Mouse (Mus musculus) left cerebral cortex, adult 9 months (tissue): ENCODE measurements around the gene Tbc1d15.
"Not testable (repeated sequence)": the region's sequence is repeated elsewhere in the genome, so short reads cannot be mapped to it uniquely, and the experiment has no call there.

Experiments used
- DNase-seq, 2 experiments: peaks; one replicate each; pipeline ENCODE4 v3.0.0; 2022; ENCODE audit warnings: low spot score in 2 of 2

The Tbc1d15 gene

DNA sequence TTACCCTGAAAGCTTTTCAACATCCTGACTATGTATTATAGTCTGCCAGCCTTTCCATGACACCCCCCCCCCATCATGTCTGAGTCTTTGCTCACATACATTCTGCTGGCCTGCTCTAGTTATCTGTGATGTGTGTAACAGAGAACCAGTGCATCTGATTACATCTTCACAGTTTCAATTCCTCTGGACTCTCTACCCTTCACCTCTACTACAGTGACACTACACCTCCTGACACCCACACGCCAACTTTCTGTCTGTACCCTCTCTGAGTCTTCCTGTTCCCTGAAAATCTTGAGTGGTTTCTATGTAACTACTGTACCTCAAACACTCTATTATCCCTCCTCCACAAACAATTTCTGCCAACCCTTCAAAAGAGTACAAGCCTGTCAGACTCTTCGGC lies 5.8 kb downstream of the Tbc1d15 start:
- DNase-seq = no peak

DNA sequence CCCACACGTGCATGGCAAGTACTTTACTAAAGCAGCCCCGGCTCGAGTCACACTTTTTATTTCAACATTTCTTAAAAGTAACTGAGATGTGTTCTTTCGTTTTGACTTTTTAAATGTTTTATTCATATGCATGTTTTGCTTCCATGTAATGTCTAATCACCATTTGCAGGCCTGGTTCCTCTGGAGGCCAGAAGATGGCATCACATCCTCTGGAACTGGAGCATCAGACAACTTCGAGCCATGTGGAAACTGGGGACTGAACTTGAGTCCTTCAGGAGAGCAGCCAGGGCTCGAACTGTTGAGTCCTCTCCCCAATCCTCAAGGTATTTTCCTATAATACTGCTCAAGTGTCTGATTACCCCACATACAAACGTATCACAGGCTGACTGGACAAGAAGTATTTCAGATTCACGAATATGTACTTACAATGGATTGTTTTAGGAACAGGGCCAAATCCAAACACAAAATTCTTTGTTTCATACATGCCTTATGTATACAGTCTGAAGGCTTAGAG lies 10.1 kb downstream of the Tbc1d15 start:
- DNase-seq = no peak

DNA sequence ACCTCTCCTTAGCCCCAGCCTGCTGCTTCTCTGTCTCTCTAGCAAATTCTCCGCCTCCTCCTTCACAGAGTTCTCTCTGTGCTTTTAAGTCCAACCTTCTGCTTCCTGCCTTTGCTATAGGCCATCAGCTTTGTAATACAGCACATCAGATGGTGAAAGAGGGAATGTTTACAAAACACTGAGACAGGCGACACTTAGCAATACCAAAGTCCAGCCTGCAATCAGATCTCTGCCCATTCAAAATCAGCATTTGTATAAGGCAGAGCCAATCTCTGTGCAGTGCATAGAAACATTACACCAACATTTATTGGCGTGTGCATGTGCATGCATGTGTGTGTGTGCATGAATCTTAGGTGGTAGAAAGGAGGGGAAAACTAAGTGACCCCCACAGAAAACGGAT lies 13.3 kb downstream of the Tbc1d15 start:
- DNase-seq = no peak

DNA sequence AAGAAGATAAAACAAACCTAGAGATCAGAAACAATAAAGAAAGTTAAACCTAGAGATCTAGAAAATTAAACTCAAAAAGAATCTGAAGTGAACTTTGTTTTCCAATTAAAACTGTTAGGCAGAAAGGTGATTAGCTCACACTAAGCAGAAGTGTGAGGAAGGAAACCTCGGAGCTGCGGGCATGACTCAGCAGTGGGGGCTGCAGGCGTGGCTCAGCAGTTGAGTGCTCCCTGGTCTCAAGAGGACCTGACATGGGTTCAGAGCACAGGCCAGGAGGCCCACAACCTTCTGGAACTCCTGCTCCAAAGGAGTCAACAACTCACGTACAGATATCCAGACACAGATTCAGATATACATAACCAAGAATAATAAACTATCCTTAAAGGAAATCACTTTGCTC lies 14.5 kb downstream of the Tbc1d15 start:
- no peak for DNase-seq

DNA sequence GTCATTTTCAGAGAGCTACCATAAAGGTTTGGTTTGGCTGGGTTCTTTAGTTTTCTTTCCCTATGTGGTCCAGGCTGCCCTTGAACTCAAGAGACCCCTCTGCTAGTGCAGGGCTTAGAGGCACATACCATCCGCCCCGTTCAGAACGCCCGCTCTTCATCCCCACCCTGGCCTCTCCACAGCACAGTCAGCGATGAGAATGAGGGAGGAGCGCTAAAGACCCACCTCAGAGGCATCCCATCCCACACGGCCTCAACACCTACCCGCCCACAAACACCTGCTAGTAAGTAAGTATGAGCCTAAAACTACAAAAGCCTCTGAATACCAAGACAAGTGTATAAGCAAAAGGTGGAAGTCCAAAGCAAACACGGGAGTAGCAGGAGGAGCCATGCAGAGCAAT lies 15.8 kb downstream of the Tbc1d15 start:
- no peak for DNase-seq

DNA sequence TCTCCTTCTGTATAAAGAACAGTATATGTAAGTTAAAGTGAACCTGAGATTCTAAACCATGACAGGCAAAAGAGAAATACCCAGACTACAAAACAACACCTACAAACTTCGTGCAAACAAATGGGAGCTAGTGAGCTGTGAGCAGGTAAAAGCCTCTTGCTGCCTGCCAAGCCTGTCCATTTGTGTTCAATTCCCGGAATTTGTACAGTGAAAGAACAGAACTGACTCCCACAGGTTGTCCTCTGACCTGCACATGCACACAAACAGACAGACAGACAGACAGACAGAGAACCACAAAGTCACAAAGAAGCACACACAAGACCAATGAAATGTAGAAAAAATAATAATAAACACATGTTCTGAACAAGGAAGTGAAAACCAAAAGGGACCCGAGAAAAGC lies 17.5 kb downstream of the Tbc1d15 start:
- no peak for DNase-seq

DNA sequence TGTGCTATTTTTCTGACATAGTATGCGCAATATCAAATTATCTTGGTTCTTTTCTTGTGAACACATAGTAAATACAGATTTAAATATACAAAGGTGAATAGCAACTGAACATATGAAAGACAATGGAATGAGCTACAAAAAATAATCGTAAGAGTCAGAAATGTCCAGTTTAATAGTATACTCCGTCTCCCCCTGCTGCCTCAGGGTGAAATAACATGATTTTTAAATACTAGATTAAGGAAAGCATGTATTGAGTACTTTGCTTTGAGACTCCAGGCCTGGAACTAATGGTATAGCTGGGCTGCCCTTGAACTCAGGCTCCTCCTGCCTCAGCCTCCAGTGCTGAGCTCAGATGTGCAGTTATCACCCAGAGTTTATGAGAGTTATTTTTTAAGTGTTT lies 18.8 kb downstream of the Tbc1d15 start:
- DNase-seq = no peak

DNA sequence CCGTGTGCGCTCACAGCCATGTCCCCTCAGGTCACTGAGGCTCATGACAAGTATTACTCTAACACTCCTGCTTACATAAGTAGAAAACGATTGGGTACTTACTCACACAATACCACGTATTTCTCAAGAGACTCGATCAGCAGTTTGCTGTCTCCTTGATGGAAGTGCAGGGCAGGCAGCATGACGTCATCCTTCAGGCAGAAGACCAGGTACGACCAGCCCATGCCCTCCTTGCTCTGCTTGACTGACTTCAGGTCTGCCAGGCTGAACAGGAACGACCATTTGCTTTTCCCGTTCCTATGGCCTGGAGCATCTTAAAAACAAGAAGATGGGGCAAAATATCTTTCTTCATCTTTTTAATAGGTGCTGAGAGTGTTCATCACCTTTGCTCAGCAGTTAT lies 22.2 kb downstream of the Tbc1d15 start:
- no peak for DNase-seq

DNA sequence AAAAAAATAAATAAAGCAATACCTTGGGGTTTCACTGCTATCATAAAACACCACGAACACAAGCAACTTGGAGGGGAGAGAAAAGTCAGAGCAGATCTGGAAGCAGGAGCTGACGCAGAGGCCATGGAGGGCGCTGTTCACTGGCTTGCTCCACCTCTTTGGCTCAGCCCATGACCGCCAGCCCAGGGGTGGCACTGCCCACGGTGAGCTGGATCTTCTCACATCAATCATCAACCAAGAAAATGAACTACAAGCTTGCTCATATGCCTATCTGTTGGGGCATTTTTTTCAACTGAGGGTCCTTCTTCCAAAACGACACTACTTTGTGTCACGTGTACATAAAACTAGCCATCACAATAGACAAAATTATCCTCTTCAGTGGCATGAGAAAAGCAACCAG lies 24.7 kb downstream of the Tbc1d15 start:
- no peak for DNase-seq

DNA sequence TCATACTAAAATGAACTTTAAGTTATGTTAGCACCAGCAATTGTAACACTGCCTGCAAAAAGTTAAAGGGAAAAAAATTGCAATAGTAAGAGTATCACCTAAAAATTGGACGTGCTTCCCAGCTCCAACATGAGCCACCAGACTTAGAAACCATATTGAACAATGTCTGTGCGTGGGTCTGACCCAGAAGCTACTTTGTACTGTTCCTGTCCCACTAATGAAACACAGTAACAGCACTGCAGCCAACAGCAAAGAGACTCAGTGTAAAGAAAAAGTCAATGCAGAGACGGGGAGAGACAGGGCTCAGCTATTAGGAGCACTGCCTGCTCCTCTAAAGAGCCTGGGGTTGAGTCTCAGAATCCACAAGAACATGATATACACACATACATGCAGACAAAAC lies 27.4 kb downstream of the Tbc1d15 start:
- DNase-seq = no peak

DNA sequence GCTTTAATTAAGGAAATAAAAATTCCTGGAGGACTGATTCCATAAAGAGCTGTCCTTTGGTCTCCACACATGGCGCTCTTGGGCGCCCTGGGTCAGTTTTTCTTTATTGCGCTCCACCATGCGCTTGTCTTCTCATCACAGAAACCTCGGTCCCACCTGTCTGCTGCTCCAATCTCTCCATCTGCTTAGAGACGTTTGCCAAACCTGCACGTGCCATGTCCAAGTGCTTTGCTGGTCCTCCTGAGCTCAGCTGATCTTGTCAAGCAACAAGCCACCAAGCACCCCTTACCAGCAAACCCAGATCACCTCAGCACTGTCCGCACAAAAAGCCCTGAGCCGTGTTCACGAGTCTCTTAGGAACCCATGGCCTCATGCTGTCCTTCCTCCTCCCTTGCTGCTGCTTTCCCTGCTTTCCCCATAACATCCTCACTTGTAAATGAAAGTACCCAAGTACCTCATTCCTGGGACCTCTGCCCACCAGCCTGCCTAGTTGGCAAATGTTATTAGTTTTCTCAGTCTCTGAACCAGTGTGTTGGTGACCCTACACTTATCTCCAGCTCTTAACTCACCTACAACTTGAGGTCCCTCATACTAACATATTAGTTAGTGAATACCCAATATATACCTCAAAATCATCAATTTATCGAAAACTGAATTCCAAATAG lies 38.2 kb downstream of the Tbc1d15 start:
- DNase-seq = no peak

DNA sequence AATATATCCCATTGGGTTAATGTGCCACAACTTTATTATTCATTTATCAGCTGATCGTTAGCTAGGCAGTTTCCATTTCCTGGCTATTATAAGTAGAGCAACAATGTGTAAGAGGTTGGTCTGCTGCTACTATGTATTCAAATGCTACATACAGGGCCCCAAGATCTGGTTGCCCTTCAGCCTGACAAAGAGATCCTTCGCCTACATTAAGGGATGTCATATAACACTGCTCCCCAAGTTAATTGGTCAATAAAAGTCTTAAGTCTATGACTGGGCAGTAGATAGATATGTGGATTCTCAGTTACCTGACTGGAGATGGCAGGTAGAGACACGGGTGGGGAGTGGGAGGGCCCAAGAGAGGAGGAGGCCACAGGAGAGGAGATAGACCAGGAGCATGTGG lies 45.4 kb downstream of the Tbc1d15 start:
- no peak for DNase-seq

DNA sequence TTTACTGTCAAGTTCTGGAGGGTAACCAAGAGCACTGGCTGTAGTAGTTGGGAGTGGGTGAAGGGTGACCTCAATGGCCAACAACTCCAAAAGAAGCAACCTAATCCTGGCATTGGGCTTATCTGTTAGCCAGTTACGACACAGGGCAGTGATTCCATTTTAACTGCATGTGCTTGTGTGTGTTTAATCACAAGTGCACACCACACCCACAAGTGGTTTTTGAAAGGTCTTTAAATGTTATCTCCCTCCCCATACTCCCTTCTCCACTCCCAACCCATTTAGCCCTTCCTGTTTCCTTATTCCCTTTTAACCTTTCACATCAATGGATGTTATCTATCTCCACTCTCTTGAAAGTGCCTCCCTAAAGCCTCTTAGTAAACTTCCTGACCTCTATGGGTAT lies 46.0 kb downstream of the Tbc1d15 start:
- DNase-seq = no peak

DNA sequence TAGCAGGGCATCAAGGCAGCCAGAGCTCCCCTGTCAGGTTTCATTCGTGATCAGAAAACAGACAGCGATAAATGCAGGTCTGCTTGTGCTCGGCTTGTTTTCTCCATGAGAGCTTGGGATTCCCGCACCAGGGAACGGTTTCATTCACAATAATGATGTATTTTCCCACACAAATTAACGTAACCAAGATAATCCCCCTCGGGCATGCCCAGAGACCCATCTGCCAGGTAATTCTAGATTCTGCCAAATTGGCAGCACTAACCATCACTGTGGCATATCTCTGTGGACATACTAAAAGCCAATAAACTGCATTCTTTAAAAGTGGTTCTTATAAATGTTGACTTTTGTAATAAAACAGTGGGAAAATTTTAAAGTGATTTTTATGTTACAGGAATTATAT lies 60.1 kb downstream of the Tbc1d15 start:
- no peak for DNase-seq

DNA sequence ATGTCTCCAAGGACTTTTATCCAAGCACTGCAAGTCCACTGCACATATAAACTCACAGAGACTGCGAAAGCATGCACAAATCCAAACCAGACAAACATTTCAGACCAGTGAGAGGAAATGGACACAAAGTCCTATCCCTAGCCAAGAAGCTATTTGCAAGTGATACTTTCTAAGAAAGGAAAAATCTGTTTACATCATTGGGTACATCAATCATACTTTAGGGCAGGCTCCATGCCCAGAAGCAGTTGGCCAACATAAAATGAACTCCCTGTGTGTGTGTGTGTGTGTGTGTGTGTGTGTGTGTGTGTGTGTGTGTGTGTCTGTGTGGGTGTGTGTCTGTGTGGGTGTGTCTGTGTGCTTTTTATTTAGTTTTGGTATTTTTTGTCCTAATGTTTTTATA lies 63.9 kb downstream of the Tbc1d15 start:
- DNase-seq = no peak

DNA sequence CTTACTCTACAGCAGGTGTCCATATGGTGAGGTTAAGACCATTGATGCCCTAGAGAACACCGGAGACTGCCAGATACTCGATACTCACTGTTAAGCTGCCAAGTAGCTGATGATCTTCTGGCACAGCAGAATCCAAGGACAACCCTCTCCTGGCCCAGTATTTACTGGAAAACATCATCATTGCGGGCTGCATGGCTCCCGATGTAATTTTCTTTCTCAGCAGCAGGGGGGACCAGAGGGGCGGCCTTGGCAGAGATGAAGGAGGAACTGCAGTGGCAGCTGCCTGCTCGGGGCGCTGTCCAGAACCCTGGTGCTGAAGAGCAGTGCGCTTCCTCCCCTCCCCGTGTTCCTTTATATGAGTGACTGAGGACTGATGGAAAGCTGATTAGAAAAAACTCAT lies 66.6 kb downstream of the Tbc1d15 start, which contains the start of gene Tph2:
Tph2 (minus strand) TSS at position 326 of the 400 bp plus-strand sequence.
- peak in 1 of 2 experiments; percentile 40 for DNase-seq

DNA sequence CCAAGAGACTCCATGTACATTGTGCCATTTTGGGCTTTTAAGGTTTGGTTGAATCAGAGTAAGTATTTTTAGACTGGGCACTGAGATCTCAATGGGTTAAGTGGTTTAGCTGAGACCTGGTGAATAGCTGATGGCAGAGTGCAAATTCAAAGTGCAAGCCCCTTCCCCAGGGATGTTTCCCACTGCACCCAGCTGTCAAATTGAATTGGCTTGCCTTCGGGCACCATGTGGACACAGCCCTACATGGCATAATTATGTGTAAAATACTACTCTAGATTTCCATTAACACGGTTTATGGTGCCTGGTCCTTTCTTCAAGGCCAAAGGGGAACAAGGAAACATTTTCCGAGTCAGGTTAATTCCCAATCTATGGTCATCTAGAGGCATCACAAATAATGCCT lies 70.2 kb downstream of the Tbc1d15 start:
- DNase-seq = no peak

DNA sequence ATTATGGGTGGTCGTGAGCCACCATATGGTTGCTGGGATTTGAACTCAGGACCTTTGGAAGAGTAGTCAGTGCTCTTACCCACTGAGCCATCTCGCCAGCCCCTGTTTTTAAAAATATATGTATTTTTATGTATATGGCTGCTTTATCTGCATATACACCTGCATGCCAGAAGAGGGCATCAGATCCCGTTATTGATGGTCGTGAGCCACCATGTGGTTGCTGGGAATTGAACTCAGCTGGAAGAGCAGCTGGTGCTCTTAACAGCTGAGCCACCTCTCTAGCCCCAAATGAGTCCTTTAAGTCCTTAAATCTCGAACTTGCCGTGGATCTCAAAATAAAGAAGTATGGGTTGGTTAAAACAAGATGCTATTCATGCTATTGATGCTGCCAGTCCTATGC lies 73.2 kb downstream of the Tbc1d15 start:
- not testable (repeated sequence) for DNase-seq

DNA sequence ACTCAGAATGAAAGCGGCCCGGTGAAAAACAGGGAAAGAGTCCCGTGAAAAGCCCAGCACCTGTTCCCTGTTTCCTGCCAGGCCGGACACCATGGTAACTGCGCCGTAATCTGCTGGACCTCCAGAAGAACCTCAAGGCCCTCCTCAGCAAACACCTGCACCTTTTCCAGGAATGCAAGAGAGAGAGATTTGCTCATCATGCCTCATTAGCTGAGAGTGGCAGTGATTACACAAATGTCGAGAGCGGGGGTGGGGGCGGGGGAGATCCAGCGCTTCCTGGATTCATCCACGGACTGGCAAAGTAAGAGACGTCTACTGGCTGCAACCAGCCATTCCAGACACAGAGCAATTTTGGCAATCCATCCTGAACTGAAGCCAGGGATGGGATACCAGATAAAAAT lies 75.7 kb downstream of the Tbc1d15 start:
- peak in 1 of 2 experiments; percentile 12 for DNase-seq

DNA sequence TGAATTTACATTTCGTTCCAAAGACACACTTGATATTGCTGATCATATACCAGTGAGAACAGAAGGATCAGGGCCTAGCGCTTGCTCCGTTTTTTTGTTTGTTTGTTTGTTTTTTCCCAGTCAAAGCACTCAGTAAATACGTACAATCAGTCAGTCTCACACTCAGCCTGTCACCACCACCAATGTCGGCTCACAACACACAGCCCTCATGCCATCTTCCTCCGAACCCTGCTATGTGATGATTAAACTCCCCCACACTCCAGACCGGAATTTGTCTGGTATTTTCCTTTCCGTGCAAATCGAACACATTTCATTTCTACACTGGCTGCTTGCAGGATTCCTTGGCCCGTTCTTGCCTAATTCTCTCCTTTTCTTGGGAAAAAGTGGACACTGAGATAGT lies 77.9 kb downstream of the Tbc1d15 start:
- DNase-seq = no peak

DNA sequence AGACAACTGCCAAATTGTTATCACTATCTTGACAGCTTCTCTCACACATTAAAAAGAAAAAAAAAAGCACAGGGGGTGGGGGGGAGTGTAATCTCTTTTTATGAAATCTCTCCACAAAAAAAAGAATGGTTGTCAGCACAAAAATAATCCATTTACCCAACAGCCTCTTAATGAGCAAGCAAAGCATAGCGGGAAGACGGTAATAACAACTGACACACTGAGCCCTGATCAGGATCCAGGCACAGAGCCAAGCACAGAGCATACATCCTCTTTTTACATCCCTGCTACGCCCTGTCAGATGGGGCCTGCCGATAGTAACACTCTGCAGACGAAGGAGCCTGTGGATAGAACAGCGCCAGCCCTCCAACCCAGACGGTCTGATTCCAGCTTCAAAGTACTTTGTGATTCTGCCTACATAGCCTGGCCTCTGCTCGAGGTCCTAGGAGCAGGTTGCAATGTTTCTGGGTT lies 79.9 kb downstream of the Tbc1d15 start:
- DNase-seq = no peak

DNA sequence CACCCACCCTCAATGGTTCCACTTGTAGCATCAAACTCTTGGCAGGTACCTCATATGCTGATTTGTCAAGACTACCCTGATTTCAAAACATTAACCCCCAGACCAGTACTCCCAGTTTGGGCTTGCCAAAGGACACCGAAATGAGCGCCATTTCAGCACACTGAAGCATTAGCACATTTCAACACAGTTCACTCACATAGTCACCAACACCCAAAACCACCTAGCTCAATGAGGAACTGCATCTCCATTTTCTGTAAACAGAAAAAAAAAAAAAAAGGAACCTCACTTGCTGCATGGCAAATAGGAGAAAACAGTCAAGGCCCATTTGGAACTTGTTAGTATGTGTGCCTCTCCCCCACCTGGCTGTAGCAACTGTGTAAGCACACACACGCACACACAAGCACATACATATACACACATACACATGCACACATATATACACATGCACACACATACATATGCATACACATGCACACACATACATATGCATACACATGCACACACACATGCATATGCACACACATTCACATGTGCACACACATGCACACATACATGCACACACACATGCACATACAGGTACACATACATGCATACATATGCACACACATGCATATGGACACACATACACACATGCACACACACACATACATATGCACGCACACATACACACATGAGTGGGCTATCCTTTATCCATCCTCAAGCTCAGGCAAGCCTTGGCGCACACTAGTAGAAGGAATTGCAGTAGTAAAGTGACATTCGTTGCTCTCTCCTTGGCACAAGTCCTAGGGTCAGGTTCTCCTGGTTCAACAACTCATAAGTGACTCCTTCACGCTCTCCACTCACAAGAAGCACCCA lies 80.5 kb downstream of the Tbc1d15 start:
- no peak for DNase-seq

DNA sequence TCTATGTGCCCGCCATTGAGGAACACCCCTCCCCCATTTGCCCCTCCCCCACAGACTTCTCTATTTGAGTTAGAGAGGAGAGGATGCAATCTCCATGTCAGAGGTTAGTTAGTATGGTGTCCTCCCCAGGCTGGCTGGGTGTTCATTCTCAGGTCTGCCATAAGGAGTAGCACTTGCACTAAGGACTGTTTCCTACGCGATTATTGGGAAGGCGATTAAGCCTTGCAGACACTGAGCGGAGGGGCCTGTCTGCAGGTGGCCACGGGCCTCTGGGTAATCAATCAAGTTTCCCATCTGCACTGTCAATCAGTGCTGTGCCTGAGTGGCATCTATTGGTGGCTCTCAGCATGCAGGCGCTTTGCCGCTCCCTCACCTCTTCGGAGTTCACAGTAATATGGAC lies 81.9 kb downstream of the Tbc1d15 start:
- DNase-seq = no peak
